23 mouse cellular contexts compared by ENCODE assay signal in genomic region chr2:59583961-59584360, GRCm38 (mm10). TPM values are rescaled to one million over a fixed set of nuclear protein-coding genes. Genes with fewer than 3 reads are reported as not detected.
A peak's percentile ranks its signal among the peaks of the same experiment; 100 is the strongest.
DNase-seq lines count a peak whose midpoint lies in the region; ATAC-seq lines count a peak whose summit lies in the region.
"Had no signal": no experiment of that assay in that cellular context is flagged by ENCODE, and none has a peak within 500 bp of the region (broad histone marks: within the 10 kb centered on the region; RNA-seq: fewer than 3 reads in every experiment).

No protein-coding gene starts in this region.

- H3K4me1 ChIP-seq in liver, embryonic 12.5 days: no peaks in the 10 kb centered on the region
- H3K4me1 ChIP-seq: forebrain, embryonic 15.5 days; hindbrain, embryonic 15.5 days had no signal

- no peak for ATAC-seq in liver, embryonic 12.5 days
- ATAC-seq: activated CD4-positive, CD25-positive, alpha-beta regulatory T cell, adult 4 months; CD4-positive, CD25-positive, alpha-beta regulatory T cell, adult 4 months; forebrain, embryonic 15.5 days; Patski had no signal

- no peaks in the 10 kb centered on the region for H3K36me3 ChIP-seq in liver, embryonic 12.5 days
- H3K36me3 ChIP-seq: embryonic facial prominence, embryonic 10.5 days; forebrain, embryonic 10.5 days; forebrain, embryonic 15.5 days; G1E; heart, embryonic 13.5 days; hindbrain, embryonic 15.5 days had no signal

- H3K27me3 ChIP-seq in liver, embryonic 12.5 days (replicated peaks): no peaks in the 10 kb centered on the region; the same call in 1 of the 2 replicates
- H3K27me3 ChIP-seq: forebrain, embryonic 15.5 days; heart, embryonic 13.5 days; hindbrain, embryonic 15.5 days; Patski had no signal

- H3K9ac ChIP-seq in liver, embryonic 12.5 days: no peak overlapping the region
- H3K9ac ChIP-seq: forebrain, embryonic 15.5 days; heart, embryonic 13.5 days; hindbrain, embryonic 15.5 days had no signal

- 79% methylated on average over 6 of the region's 6 CpGs for WGBS in liver, embryonic 12.5 days (ENCODE audit: insufficient replicate concordance)

- H3K4me3 ChIP-seq in liver, embryonic 12.5 days: no peak overlapping the region
- H3K4me3 ChIP-seq: embryonic facial prominence, embryonic 10.5 days; erythroblast, embryonic 14.5 days; forebrain, embryonic 10.5 days; forebrain, embryonic 15.5 days; heart, embryonic 13.5 days; hindbrain, embryonic 15.5 days had no signal

- H3K27ac ChIP-seq in liver, embryonic 12.5 days: no peak overlapping the region
- H3K27ac ChIP-seq: embryonic facial prominence, embryonic 10.5 days; forebrain, embryonic 10.5 days; forebrain, embryonic 15.5 days; heart, embryonic 13.5 days; hindbrain, embryonic 15.5 days had no signal

- peak; percentile 19 to 24 for DNase-seq in layer of hippocampus, adult 8-10 months (ENCODE audit: low spot score in 2 of 2)
- no peak for DNase-seq in layer of hippocampus, adult 11-12 months (ENCODE audit: low spot score)
- DNase-seq in right cerebral cortex, adult 18-20 months: peak; percentile 27
- DNase-seq in right cerebral cortex, postnatal 4 days: no peak
- DNase-seq in NIH3T3 (ENCODE audit: low read depth): peak; percentile 23
- DNase-seq in cerebellum, adult 11-12 months: no peak
- DNase-seq: adrenal gland, postnatal 14 days; B cell, adult 2 months; cerebellum, adult 2 months; cerebellum, postnatal 10 days; gastrocnemius, postnatal 14 days; heart, postnatal 36 days had no signal

- H3K4me2 ChIP-seq in liver, embryonic 12.5 days: no peak overlapping the region
- H3K4me2 ChIP-seq: forebrain, embryonic 15.5 days; heart, embryonic 13.5 days; hindbrain, embryonic 15.5 days had no signal

- no peaks in the 10 kb centered on the region for H3K9me3 ChIP-seq in liver, embryonic 12.5 days (replicated peaks)
- H3K9me3 ChIP-seq: embryonic facial prominence, embryonic 10.5 days; forebrain, embryonic 10.5 days; forebrain, embryonic 15.5 days; G1E; heart, embryonic 13.5 days; hindbrain, embryonic 15.5 days had no signal

RNA-seq across cellular contexts. Expression of gene Tanc1, which starts 27.9 kb away (rescaled TPM):
- 100 to 1,000 TPM in 2 of 4 experiments, 10 to 100 TPM in 2; 94.9 to 115 (median 106) TPM for total RNA-seq in layer of hippocampus, adult 8-10 months (2022)
- polyA plus RNA-seq in liver, embryonic 12.5 days (2016; fragmentation: Nextera tagmentation; extraction: Ambion mirVana): 6.7 and 6.8 TPM in 2 replicates

Comparison
In these comparisons a context has a peak if more than half of its experiments do, and no peak if none do; other contexts are left out.
1. DNase-seq: peak in layer of hippocampus, adult 8-10 months (2 of 2), right cerebral cortex, adult 18-20 months (single experiment) and NIH3T3 (single experiment); none in layer of hippocampus, adult 11-12 months (single experiment), right cerebral cortex, postnatal 4 days (single experiment) and cerebellum, adult 11-12 months (single experiment).